Mouse (Mus musculus): ENCODE measurements around the gene Lap3.

Lap3 gene

DNA sequence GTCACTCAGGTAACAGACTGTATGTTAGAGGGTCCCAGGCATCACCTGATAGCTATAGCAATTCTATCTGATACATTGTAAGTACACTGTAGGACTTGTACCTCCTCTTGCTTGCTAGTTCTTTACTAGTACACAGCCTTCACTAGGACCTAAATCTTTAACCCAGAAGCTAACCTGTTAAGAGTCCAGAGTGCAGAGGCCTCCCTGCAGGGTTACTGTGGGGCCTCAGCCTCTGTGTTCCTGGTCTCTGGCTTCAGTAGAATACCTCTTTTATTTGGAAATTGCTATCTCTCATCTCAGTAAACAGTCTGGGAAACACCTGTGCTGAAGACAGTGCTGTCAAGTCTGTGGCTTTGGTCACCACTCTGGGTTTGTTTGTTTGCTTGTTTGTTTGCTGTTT lies 2.9 kb downstream of the Lap3 start:
- no peak for DNase-seq

DNA sequence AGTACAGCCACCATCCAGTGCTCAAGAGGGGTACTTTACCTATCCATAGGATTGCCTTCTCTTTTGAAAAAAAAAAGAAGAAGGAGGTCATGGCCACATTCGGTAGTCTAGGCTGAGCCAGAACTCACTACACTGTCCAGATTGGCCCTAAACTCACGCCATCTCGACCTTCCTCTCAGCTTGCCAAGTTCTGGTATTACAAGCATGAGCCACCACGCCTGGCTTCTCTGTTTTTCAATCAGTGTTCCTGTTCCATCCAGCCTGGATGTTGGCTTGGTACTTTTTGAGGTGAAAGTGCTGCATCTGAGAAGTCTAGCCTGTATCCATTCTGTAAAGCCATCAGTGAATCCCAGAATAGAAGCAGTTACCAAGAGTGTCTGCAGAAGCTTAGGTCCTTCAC lies 3.3 kb downstream of the Lap3 start:
- no peak for DNase-seq

DNA sequence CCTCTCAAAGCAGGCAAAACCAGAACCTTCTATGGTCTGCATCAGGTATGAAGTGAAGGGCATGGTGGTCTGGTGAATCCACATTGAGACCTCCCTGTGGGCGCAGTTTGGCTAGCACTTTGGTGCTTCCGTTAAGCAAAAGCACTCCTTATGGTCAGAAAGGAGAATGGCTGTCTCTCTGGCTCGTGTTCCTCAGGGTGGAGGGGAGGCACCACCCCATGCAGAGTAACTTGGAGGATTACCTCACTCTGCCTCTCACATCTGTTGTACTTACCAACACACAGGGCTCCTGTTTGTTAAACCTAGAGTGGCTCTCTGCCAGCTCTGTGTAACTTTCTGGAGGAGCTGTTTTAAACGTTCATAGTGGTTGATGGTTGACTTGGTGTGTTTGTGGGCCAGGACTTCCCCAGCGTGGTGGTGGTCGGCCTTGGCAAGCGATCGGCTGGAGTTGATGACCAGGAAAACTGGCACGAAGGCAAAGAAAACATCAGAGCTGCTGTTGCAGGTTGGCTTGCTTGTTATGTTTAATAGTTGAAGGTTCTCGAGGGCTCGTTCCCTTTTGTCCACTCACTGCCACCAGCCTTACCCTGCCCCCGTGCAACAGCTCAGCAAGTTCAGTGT lies 3.9 kb downstream of the Lap3 start:
- no peak for DNase-seq

DNA sequence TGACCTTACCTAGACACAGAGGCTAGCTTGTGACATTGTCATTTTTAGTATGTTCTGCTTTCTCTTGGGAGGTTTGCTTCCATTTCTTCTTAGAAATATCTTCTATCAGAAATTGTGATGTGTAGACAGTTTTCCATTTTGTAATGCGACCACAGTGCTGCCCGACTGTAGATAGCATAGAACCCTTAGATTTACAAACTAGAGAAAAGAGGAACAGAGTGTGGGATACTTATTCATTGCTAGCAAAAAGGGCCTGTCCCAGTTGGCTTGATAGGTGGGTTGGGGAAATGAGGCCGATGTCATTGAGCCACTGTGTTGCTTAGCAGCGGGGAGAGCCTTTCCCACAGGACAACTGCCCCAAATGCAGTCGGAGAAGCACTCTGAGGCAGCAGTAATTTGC lies 4.4 kb downstream of the Lap3 start:
- DNase-seq, result no peak

DNA sequence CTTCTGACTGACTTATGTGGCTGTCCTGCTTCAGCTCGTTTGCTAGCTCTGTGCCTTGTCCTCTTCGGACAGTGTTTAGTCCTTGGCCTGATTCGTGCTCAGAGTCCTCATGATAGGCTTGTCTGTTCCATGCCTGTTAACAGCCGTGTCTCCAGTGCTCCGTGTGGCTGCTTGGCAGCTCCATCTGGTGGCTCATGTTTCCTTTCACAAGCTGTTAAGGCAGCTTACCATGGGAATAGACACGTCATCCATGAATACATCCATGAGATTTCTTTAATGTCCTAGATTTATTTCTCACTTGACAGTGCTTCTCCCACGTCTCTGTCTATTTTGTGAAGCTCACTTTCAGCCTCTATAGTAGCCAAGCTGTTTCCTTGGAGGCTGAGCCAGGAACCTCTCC lies 16.9 kb downstream of the Lap3 start:
- no peak for DNase-seq

DNA sequence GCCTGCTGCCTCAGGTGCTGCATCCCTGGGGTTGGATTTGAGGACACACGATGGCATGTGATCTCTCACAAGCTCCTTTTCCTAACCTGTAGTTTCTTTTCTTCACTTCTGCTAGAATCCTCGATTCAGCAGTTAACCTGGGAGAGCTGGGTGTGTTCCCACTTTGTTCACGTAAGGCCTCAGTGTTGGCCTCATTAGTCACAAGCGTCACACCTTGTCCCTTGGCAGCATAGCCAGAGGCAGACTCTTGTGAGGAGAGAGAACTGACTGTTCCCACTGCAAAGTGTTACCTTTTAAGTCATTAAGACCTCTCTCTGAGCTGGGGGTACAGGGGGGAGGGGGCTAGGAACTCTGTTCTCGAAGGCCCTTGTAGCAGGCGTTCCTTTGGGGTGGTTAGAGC lies 19.7 kb downstream of the Lap3 start:
- no peak for DNase-seq

DNA sequence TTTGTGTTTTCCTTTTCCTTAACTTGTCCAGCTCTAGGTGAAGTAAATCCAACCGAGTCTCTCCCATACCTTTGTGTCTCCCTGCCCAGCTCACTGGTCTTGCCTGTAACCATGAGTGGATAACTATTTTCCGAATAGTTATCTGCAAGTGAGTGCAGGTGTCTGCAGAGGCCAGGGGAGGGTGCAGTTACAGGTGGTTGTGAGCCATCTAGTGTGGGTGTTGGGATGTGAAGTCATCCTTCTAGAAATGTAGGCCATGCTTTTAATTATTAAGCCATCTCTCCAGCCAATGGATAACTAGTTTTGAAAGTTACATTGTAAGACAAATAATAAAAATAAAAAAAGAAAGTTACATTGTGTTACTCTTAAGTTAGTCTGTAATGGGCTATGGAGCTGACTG lies 20.3 kb downstream of the Lap3 start:
- no peak for DNase-seq

DNA sequence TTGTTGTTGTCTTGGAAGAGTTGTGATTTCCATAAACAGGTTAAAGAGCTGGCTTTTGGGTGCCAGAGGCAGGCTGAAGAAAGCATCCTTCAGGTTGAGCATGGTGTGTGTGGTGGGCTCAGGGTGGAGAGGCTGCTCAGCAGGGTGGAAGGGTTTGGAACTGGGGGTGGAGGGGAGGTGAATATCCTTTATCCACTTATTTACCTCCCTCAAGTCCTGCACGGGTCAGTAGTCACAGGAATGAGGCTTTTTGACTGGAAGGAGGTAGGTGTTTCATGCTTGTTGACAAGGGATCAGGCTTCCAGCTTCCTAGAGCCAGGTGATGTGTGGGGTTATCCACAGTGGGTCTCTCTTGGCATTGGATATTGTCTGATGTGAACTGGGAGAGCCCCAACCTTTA lies 21.4 kb downstream of the Lap3 start:
- DNase-seq, result no peak

DNA sequence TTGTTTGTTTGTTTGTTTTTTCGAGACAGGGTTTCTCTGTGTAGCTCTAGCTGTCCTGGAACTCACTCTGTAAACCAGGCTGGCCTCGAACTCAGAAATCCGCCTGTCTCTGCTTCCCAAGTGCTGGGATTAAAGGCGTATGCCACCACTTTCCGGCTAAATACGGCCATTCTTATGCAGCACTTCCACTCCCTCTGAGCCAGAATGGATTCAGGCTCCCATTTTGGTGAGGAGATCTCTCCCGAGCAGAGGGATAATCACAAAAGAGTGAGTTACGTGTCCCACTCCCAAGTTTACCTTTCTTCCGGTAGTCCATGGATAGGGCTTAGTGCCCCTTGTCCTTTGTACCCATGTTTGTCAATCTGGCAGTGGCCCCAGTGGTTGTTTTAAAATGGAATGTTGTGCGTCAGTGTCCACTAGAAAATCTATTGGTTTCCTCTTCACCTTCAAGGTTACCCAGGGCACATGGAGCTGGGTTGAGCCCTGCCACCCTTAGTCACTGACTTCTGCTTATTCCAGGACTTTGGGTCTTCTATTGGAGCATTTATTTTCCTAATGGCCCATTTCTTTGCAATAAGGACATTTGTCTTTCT lies 22.1 kb downstream of the Lap3 start:
- no peak for DNase-seq

DNA sequence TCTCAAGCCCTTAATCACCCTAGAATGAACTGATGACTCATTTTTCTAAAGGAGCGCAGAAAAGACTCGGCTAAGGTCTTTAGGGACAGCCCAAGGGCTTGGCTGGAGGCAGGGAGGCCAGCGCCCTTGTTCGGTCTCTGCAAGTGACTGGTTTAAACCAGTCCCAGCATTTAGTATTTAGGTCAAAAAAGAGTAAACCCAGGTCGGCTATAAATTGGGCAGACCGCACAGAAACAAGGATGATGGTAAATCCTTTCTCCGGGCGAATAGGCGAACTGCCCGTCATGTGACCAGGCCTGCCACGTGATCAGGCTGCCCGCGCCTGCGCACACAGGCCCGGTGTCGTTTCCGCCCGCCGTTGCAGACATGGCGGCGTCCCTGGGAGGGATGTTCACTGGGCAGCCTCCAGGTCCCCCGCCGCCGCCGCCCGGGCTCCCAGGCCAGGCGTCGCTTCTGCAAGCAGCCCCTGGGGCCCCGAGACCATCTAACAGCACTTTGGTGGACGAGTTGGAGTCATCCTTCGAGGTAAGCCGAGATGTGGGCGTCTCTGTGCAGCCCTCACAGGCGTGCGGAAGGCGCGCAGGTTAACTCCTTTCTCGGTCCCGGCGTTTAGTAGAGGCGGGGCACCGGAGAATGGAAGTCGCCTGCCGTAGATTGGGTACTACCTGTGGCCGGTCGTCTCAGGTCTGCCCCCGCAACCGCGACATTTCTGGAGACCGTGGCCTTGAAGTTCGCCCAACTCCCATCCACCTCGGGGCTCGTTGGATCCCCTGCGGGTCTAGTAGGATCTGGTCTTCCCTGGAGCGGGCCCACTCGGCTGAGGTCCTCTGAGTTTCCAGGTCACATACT lies 27.0 kb downstream of the Lap3 start, which contains the start of gene Med28:
TSS of gene Med28 (plus strand) at position 270 of the 849 bp plus-strand sequence.
- DNase-seq, result peak; percentile 96 to 97

DNA sequence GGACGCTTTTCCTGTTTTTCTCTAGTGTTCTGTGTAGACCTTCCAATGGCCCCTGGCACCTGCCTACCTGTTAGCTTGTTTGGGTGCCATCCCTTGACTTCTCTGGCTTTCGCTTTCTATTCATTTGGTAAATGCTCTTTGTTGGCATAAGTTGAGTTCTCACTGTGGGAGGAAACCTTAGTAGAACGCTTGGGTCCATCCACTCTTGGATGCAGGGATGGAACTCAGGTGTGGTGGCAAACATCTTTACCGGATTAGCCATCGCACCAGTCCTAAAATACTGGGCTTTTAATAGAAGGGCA lies 27.6 kb downstream of the Lap3 start:
- no peak for DNase-seq

DNA sequence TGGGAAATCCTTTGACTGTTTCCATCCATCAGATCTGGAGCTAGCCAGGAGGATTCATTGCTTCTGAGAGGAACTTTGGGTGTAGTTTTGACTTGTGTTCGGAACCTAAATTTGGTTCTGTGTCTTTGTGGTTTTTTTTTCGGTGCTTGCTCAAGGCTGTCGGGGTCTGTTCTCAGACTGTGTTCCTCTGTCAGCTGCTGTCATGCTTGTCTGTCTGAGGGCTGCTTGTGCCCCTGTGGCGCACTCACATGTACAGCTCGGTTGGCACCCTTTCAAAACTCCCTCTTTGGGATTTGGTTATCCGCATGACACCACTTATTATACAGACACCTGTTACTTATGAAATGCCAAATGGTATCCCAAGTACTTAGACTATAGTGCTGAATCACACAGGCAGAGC lies 28.4 kb downstream of the Lap3 start:
- no peak for DNase-seq

DNA sequence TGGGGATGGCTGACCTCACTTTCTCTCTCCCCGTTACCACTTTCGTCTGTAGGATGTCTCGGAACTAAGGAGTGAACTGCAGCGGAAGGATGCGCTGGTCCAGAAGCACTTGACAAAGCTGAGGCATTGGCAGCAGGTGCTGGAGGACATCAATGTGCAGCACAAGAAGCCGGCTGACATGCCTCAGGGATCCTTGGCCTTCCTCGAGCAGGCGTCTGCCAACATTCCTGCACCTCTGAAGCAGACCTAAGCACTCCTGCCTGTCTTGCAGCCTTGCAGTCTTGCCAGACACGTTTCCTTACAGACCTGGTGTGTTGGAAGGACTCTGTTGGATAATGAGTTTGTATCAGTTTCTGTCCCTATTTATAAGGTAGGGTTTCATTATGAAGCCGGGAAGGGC lies 31.9 kb downstream of the Lap3 start:
- no peak for DNase-seq

DNA sequence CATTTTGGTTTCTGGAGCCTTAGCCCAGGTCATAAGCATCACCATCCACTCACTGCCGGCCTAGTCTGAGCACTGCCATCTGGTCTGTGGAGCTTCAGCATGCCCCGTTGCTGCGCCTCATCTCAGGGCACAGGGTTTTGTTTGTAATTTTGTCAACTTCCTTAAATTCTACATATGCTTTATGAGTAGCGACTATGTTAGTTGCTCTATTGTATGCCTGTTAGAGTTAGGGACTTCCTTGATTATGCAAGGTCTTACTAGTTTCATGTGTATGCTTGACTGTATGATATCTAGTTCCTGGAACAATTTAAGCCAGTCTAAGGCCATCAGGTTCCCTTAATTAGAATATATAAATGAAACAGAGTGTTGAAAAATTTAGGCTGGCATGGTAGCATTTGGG lies 33.2 kb downstream of the Lap3 start:
- no peak for DNase-seq

DNA sequence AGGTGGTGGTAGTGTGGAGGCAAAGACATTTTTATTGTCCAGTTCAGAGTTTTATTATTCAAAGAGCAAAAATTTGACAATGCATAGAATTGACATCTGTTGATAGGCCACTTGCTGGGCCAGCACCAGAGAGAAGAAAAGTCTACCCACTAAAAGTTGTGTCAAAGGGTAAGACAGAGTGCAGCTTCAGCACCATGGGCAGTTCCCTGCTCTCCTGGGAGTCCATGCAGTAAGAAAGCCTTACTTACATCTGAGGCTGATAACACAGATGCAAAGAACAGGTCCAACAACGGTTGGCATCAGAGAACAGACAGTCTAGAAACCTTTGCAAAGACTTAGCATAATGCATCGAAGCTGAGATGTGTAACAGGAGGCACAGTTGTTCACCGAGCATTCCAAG lies 36.5 kb downstream of the Lap3 start:
- no peak for DNase-seq

DNA sequence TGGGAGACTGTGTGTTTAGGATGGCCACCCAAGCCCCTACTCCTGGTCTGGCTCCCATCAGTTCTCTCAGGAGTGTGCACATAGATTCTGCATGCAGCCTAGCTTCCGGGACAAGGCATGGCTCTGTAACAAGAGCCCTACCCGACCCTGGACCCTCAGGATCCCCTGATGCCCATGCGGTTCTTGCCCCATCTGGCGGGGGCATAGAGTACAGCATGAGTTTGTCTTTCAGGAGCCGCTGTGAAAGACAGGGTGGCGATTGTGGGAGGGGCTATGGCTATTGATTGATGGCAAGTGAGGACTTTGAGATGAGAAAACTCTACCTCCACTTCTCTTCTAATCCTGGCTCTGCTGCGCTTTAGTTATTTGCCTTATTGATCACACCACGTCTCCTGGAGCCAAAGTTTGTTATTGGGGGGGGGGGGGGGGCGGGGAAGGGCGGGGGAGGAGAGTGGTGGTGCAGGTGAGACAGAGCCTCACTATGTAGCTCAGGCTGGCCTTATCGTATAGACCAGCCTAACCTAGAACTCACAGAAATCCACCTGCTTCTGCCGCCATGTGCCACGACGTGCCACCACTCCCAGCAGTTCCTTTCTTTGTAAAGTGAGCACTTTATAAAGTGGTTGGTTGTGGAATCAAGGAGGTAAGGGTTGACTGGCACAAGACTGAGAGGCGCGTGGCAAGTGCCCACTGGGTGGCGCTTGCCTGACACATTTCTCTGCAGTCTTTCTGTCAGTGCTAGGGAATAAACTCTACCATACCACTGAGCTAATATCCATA lies 41.3 kb downstream of the Lap3 start:
- DNase-seq, result peak; percentile 78 to 79

DNA sequence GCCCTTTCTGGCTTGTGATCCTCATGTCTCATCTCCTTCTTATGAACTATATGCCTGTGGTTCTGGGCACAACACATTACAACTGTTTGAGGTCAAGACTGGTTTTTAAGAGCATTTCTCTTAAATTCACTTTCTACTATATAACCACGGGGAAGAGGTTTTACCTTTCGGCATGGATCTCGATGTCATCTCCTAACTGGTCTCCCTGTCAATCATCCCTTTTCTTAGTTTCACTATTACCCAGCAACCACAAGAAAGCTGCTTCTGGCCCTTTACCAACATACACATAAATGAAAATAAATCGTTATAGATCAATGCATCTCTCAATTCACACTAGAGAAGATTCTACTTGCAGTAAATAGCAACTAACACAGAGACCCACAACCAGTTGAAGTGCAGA lies 42.0 kb downstream of the Lap3 start:
- DNase-seq, result no peak

DNA sequence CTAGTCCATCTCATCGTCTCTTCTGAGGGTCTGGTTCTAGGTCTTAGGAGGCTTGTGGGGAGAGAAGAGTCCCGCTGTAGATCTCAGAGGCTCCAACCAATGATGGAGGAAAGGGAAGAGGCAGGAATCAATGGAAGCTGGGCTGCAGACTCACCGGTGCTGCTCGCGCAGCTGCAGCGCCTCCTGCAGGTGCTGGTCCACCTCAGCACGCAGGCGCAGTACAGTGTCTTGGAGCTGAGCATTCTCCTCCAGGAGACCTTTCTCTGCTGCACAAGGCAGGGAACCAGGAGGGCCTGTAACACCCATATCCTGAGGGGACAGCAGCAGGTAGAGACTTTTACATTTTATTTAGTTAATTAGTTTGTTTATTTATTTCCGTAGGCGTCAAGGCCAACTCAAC lies 46.3 kb downstream of the Lap3 start:
- peak in 1 of 2 experiments; percentile 24 for DNase-seq

DNA sequence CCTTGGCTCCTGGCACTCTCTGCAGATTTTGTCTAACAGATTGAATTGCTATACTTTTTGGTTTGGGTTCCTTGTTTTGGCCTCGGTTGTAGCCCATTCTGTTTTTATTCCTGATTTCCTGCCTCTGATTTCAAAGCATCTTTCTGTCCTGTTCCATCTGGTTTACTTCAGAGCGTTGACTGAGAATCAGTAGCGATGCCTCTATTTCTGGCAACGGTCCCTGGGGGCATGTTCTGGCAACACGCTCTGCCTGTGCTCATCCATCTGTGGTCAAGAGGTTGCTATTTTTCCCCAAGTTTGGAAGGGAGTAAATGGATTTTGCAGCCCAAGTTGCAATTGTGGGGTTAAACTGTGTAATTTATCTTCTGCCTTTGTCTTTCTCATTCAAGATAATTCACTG lies 50.2 kb downstream of the Lap3 start:
- DNase-seq, result peak; percentile 84 to 86

DNA sequence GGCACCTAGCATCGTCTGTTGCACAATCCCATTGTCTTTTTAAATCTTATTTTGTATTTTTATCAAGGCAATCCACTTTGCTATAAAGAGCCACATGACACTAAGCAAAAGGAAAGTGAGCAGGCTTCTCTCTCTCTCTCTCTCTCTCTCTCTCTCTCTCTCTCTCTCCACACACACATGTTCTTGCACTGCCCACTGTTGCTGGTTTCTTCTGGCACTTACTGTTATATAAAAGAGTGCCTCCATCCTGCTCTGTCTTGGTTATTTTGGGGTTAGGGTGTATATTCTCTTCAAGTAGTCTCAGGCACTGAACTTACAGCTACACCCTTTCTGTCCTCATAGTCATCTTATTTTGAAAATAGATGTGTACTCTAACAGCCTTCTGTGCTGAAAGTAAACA lies 56.4 kb downstream of the Lap3 start:
- no peak for DNase-seq
